Mouse (Mus musculus) liver, embryonic 14.5 days (tissue): ENCODE results near the gene Il6ra. TPM values are rescaled to one million over a fixed set of nuclear protein-coding genes. Genes with fewer than 3 reads are reported as not detected.

Experiments used
- ATAC-seq: fragments of 200-750 bp; cut with Nextera tagmentation; 2 replicates; pipeline ENCODE4 v1.8.0; 2017; ENCODE audit warnings: moderate number of reproducible peaks, mild to moderate bottlenecking, moderate library complexity; ENCODE audit not compliant: insufficient read depth
- DNase-seq, 3 experiments: peaks; one replicate each; pipeline ENCODE4 v3.0.0-alpha.2; 2012 to 2013; ENCODE audit warnings: low read depth in 3 of 3, low spot score in 3 of 3
- H3K27ac ChIP-seq: fragments of 300-500 bp; sonication (generic); 2 replicates; pipeline ENCODE4 v1.5.1; 2014; ENCODE audit warnings: moderate library complexity, mild to moderate bottlenecking, control low read depth, inconsistent platforms
- H3K27me3 ChIP-seq: fragments of 300-500 bp; sonication (generic); 2 replicates; pipeline ENCODE4 v1.6.1; 2014; ENCODE audit warnings: mild to moderate bottlenecking, low read length, moderate library complexity; ENCODE audit not compliant: control insufficient read depth, insufficient read depth
- H3K36me3 ChIP-seq: fragments of 300-500 bp; sonication (generic); replicated peaks from 2 replicates; pipeline ENCODE4 v1.6.1; 2014; ENCODE audit warnings: low read depth; ENCODE audit not compliant: control insufficient read depth, insufficient read depth
- H3K4me1 ChIP-seq, 2 experiments: fragments of 200-500 bp in 1 of 2; fragments of 300-500 bp in 1 of 2; sonication (generic) in 1 of 2; replicated peaks; 2 replicates each; pipeline ENCODE4 v1.6.1; 2012 to 2014; ENCODE audit warnings: antibody characterized with exemption in 1 of 2, inconsistent platforms in 1 of 2, low read length in 1 of 2; ENCODE audit not compliant: control insufficient read depth in 2 of 2, insufficient read depth in 2 of 2
- H3K4me2 ChIP-seq: fragments of 300-500 bp; sonication (generic); 2 replicates; pipeline ENCODE4 v1.6.1; 2014; ENCODE audit warnings: low read depth, mild to moderate bottlenecking, control low read depth, moderate library complexity
- H3K4me3 ChIP-seq, 2 experiments: fragments of 200-500 bp in 1 of 2; fragments of 300-500 bp in 1 of 2; sonication (generic) in 1 of 2; 2 replicates each; pipeline ENCODE4 v1.5.1; 2012 to 2014; ENCODE audit warnings: low read depth in 2 of 2, low read length in 2 of 2, mild to moderate bottlenecking in 2 of 2, control low read depth in 1 of 2, inconsistent platforms in 1 of 2, moderate library complexity in 1 of 2; ENCODE audit not compliant: insufficient read depth in 1 of 2
- H3K9ac ChIP-seq: fragments of 300-500 bp; sonication (generic); replicated peaks from 2 replicates; pipeline ENCODE4 v1.6.1; 2014; ENCODE audit warnings: mild to moderate bottlenecking, control low read depth, moderate library complexity
- H3K9me3 ChIP-seq: fragments of 300-500 bp; sonication (generic); 2 replicates; pipeline ENCODE4 v1.6.1; 2016; ENCODE audit warnings: low read length, mixed read lengths; ENCODE audit not compliant: control insufficient read depth
- CTCF ChIP-seq: IDR thresholded peaks from 2 replicates; pipeline ENCODE4 v1.5.1; 2016; ENCODE audit warnings: antibody characterized with exemption, low read depth, control low read depth
- EP300 ChIP-seq: IDR thresholded peaks from 2 replicates; pipeline ENCODE4 v1.6.1; 2016; ENCODE audit warnings: antibody characterized with exemption, low read depth
- WGBS: fragments of 180-500 bp; shearing (Covaris S2); extraction: QIAGEN DNeasy Blood & Tissue Kit; methylation state at CpG from one replicate; pipeline ENCODE4 v1.1.7; 2014; ENCODE audit not compliant: insufficient replicate concordance; 5-methylcytosine and 5-hydroxymethylcytosine counted together
- polyA plus RNA-seq, 2 experiments: library from polyadenylated mRNA; depleted of rRNA in 1 of 2; stranded (reverse) in 1 of 2; unstranded in 1 of 2; fragments of >200 nt; fragmentation: Nextera tagmentation in 1 of 2; extraction: Ambion mirVana in 1 of 2; gene quantifications; 2 replicates each; pipeline versions ENCODE4 v1.2.1 to v1.2.3; 2012 to 2014

Il6ra gene
- 0.92 and 1.2 TPM in 2 replicates for polyA plus RNA-seq (2012; rRNA removed)
- polyA plus RNA-seq (2014; fragmentation: Nextera tagmentation; extraction: Ambion mirVana): 1.3 and 1.9 TPM in 2 replicates

- Histone ChIP-seq H3K4me2 (peak within 1 kb of the TSS; percentile 75), H3K27ac (no peak within 1 kb of the TSS), H3K4me3 (peak within 1 kb of the TSS; percentile 44 to 55), H3K27me3 (peaks cover 31% of the 10 kb centered on the region), H3K4me1 (peaks cover 0 to 9% of the 10 kb centered on the region in 2 experiments; a peak in 2 of 4 replicates), H3K9ac (no peak within 1 kb of the TSS), H3K36me3 (no peaks in the 10 kb centered on the region), H3K9me3 (no peaks in the 10 kb centered on the region)
- DNase-seq: peak; percentile 46 to 56 (median 48)
- 3% methylated on average over 74 of the region's 75 CpGs for WGBS
- no peak for TF ChIP-seq CTCF
- TF ChIP-seq EP300: no peak
- ATAC-seq: peak; percentile 71
Measured at GRCm38 (mm10) chr3:89912543-89913391, at the start of gene Il6ra. Gene Il6ra, minus strand, starts transcription at chr3:89913196.

DNA sequence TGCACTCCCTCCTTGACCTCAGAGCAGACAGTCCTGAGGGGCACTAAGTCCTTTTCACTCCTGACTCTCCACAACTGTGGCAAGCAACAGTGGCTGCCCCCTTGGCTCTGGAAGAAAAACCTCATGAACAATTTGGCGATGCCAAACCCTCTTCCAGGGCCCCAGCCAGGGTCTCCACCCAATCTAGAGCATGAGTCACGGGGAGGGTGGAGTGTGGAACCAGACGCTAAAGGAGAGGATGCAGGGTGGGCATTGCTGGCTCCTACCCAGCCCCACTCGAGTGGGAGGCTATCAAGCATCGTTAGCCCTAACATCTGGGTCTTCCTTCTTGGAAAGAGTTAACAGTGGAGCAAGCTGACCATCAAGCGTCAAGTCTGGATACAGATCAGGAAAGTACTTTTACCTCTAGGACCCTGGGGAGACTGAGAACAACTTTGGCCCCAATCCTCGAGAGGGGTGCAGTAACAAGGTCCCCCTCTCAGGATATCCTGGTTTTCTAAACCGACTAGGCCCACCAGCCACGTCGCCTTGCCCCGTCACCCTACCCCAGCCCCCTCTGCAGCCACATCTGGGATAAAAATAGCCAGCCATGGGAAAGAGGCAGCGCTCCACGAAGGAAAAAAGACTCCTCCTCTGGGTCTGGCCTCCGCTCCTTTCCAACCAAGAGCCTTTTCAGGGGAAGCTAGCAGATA lies 49.2 kb upstream of the Il6ra start:
- Histone ChIP-seq H3K9me3 (no peaks in the 10 kb centered on the region), H3K4me1 (peaks cover 0 to 11% of the 10 kb centered on the region in 2 experiments; a peak in 2 of 4 replicates), H3K27ac (no peak overlapping the region), H3K27me3 (peaks cover 38% of the 10 kb centered on the region), H3K9ac (no peak overlapping the region; the same call in 1 of the 2 replicates), H3K4me3 (peak overlapping the region; percentile 60 to 75), H3K4me2 (peak overlapping the region; percentile 61), H3K36me3 (no peaks in the 10 kb centered on the region)
- TF ChIP-seq CTCF: no peak
- no peak for TF ChIP-seq EP300
- ATAC-seq (no peak), DNase-seq (no peak)
- WGBS: 2% methylated on average over 14 of the region's 14 CpGs

GRCm38 (mm10) chr3:89961436-89961835 lies 48.4 kb upstream of the Il6ra start:
- H3K9ac ChIP-seq: no peak overlapping the region
- peaks cover 38% of the 10 kb centered on the region for H3K27me3 ChIP-seq
- H3K36me3 ChIP-seq: no peaks in the 10 kb centered on the region
- ATAC-seq: no peak
- H3K4me1 ChIP-seq: peaks cover 0 to 11% of the 10 kb centered on the region in 2 experiments; a peak in 2 of 4 replicates
- WGBS: 7% methylated on average over 4 of the region's 4 CpGs
- no peak for DNase-seq
- no peaks in the 10 kb centered on the region for H3K9me3 ChIP-seq
- TF ChIP-seq EP300 (no peak), CTCF (no peak)
- H3K4me2 ChIP-seq: peak overlapping the region; percentile 67
- H3K27ac ChIP-seq: no peak overlapping the region
- no peak overlapping the region for H3K4me3 ChIP-seq

DNA sequence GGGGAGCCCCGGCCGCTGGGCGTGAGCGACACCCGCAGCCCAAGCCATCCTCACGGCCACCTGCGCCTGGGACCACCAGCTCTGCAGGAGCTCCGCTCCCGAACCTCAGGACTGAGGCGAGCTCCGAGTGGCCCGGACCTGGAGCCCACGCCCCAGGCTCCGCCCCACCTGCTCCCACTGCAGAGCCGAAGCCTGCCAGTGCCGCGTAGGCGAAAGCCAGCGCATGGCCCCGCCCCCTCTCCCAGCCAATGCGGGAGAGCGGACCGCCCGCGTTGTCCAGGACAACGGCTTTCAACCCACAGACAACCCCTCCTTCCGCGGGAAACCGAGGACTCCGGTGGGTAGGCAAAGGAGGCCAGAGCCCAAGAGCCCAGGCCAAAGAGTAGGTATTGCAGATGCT lies 47.5 kb upstream of the Il6ra start:
- Histone ChIP-seq H3K9me3 (no peaks in the 10 kb centered on the region), H3K9ac (no peak overlapping the region), H3K27me3 (peaks cover 38% of the 10 kb centered on the region), H3K36me3 (no peaks in the 10 kb centered on the region), H3K4me1 (peaks cover 0 to 11% of the 10 kb centered on the region in 2 experiments; a peak in 2 of 4 replicates), H3K27ac (no peak overlapping the region), H3K4me3 (peak overlapping the region; percentile 35 to 49), H3K4me2 (peak overlapping the region; percentile 67)
- DNase-seq (peak; percentile 39 to 41 (median 41)), ATAC-seq (peak; percentile 78)
- TF ChIP-seq EP300 (no peak), CTCF (no peak)
- 1% methylated on average over 30 of the region's 30 CpGs for WGBS

- Histone ChIP-seq H3K36me3 (no peaks in the 10 kb centered on the region), H3K4me3 (no peak overlapping the region), H3K27ac (no peak overlapping the region), H3K4me2 (no peak overlapping the region), H3K9ac (no peak overlapping the region), H3K4me1 (peaks cover 0 to 11% of the 10 kb centered on the region in 2 experiments; a peak in 2 of 4 replicates), H3K9me3 (no peaks in the 10 kb centered on the region), H3K27me3 (peaks cover 38% of the 10 kb centered on the region)
- no peak for TF ChIP-seq CTCF
- no peak for TF ChIP-seq EP300
- DNase-seq: no peak
- ATAC-seq: no peak
- 64% methylated on average over 4 of the region's 4 CpGs for WGBS
Measured at GRCm38 (mm10) chr3:89959435-89959834, 46.4 kb upstream of the Il6ra start.
